Mouse (Mus musculus): Measurements from ENCODE around the gene Ppil3.

GRCm38 (mm10) chr1:58392652-58393283, 52.5 kb downstream of the Ppil3 start, which contains the start of gene Bzw1:
- TF ChIP-seq POLR2A (IDR thresholded peaks at IDR 0.05; ENCODE audit: borderline replicate concordance, insufficient read depth, low read length): peak; percentile 66
- TF ChIP-seq CTCF (IDR thresholded peaks at IDR 0.05; ENCODE audit: borderline replicate concordance, insufficient read depth, low read depth, low read length): no peak

Measured in cerebellum, adult 2 months (tissue).